Mouse (Mus musculus): ENCODE results near the gene Mtfmt.
A peak's percentile ranks its signal among the peaks of the same experiment; 100 is the strongest.

DNA sequence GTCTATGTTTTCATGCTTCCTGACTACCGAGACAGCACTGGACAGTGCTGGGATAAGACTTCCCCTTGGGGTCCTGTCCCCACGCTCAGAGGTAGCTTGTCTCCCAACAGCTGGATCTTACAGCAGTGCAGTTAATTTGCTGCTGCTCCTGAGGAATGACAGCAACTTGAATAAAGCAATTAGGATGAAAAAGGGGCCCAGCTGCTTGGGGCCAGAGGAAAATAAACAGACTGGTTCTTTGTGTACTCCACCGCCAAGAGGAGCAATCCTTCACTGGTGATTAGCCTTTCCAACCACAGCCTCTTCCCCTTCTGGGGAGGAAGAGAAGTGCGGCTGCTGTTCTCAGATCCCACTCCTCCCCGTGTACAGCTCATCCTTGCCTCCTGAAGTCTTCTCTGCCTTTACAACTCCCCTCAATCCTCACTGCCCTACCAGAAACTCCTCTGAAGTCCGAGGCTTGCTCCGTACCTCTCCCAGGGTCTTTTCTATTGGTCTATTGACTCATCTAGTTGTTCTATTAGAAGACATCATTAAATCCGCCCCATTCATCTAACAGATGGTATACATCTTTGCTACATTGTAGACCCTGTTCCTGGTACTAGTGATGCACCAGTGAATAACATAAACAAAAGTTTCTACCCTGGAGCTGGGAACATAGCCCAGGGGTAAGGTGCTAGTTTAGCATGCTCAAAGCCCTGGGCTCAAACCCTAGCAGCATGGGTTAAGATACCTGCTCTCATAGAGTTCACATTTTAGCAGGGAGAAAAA is 49.0 kb upstream of the Mtfmt start:
- TF ChIP-seq CTCF (conservative IDR thresholded peaks at IDR 0.05; ENCODE audit: low read length) (peak; percentile 5; the same call in 1 of the 2 replicates), NANOG (IDR thresholded peaks at IDR 0.05; ENCODE audit: borderline replicate concordance, low read length) (no peak)

Data from E14TG2a.4 (cell line).